Mouse (Mus musculus): Measurements from ENCODE around the gene Agap3. TPM values are rescaled to one million over a fixed set of nuclear protein-coding genes. Genes with fewer than 3 reads are reported as not detected.
A peak's percentile ranks its signal among the peaks of the same experiment; 100 is the strongest.

Agap3 gene
- 15.5 and 18.4 TPM in 2 replicates for polyA plus RNA-seq (2015; fragmentation: Nextera tagmentation; extraction: Ambion mirVana)

- H3K4me1 ChIP-seq (ENCODE audit: control insufficient read depth, insufficient read depth, low read length) = peaks cover 41% of the 10 kb centered on the region
- ATAC-seq (replicated peaks; ENCODE audit: extremely low read depth, insufficient read depth, low FRiP score) = peak; percentile 31
These were observed at the start of gene Agap3 for GRCm38 (mm10) chr5:24452030-24452690. Gene Agap3 (plus strand): TSS chr5:24452177.

DNA sequence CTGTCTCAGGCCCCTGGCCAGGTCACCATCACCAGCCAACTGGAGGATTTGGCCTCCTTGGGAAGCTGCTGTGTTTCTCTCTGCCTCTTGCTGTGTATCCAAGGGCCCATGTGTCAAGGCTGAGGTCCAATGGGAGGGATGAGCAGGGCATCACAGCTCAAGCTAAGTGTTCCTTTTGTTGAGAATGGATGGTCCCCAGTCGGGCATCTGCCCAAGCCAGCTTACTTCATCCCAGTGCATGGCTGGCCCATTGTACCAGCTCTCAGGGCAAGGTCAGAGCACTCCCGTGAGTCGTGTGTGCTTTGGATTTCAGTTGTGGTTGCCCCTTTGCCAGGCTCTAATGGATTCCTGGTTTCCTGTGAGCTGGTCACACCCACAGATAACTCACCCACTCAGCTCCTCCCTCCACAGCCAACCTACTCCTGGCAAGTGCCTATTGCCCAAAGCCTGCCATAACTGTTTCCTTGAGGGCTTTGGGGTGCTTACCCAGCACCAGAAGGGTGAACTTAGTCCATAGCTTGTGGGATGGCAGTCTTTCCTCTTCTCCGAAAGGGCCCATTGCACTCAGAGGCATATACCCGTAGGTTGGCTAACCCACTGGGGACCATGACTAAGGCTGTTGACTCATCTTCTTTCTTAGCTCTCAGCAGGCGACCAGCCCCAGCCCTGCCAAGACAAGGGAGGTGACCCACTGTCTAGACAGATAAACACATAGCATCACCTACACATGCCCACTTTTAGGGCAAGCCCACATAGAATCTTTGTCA is 47.2 kb upstream of the Agap3 start:
- ATAC-seq (replicated peaks; ENCODE audit: extremely low read depth, insufficient read depth, low FRiP score) = no peak
- 80% methylated on average over 6 of the region's 6 CpGs for WGBS
- H3K9ac ChIP-seq (ENCODE audit: low read length) = no peak overlapping the region
- H3K27me3 ChIP-seq (ENCODE audit: control insufficient read depth, insufficient read depth, low read length) = no peaks in the 10 kb centered on the region
- H3K9me3 ChIP-seq (replicated peaks; ENCODE audit: control insufficient read depth, low read length) = no peaks in the 10 kb centered on the region
- peaks cover 5% of the 10 kb centered on the region; the same call in 1 of the 2 replicates for H3K4me1 ChIP-seq (ENCODE audit: control insufficient read depth, insufficient read depth, low read length)
- H3K36me3 ChIP-seq (ENCODE audit: control insufficient read depth, insufficient read depth) = peaks cover 29% of the 10 kb centered on the region
- no peak overlapping the region for H3K4me3 ChIP-seq (ENCODE audit: low read length)
- no peak overlapping the region for H3K4me2 ChIP-seq (ENCODE audit: low read depth, low read length)
- H3K27ac ChIP-seq (ENCODE audit: low read length) = no peak overlapping the region

More at GRCm38 (mm10) chr5:24452030-24452690, at the start of gene Agap3:
- H3K27ac ChIP-seq (ENCODE audit: low read length) = peak within 1 kb of the TSS; percentile 93
- H3K4me2 ChIP-seq (ENCODE audit: low read depth, low read length) = peak within 1 kb of the TSS; percentile 97
- peak within 1 kb of the TSS; percentile 95 for H3K4me3 ChIP-seq (ENCODE audit: low read length)
- no peaks in the 10 kb centered on the region; the same call in 1 of the 2 replicates for H3K36me3 ChIP-seq (ENCODE audit: control insufficient read depth, insufficient read depth)
- H3K27me3 ChIP-seq (ENCODE audit: control insufficient read depth, insufficient read depth, low read length) = no peaks in the 10 kb centered on the region
- WGBS = 0% methylated on average over 63 of the region's 85 CpGs
- no peaks in the 10 kb centered on the region for H3K9me3 ChIP-seq (replicated peaks; ENCODE audit: control insufficient read depth, low read length)
- H3K9ac ChIP-seq (ENCODE audit: low read length) = peak within 1 kb of the TSS; percentile 97

GRCm38 (mm10) chr5:24405389-24405876 is 46.5 kb upstream of the Agap3 start:
- H3K27me3 ChIP-seq (ENCODE audit: control insufficient read depth, insufficient read depth, low read length) = no peaks in the 10 kb centered on the region
- peaks cover 29% of the 10 kb centered on the region for H3K36me3 ChIP-seq (ENCODE audit: control insufficient read depth, insufficient read depth)
- 42% methylated on average over 3 of the region's 3 CpGs for WGBS
- no peak overlapping the region for H3K9ac ChIP-seq (ENCODE audit: low read length)
- no peak overlapping the region for H3K4me2 ChIP-seq (ENCODE audit: low read depth, low read length)
- H3K9me3 ChIP-seq (replicated peaks; ENCODE audit: control insufficient read depth, low read length) = no peaks in the 10 kb centered on the region
- peaks cover 5% of the 10 kb centered on the region; the same call in 1 of the 2 replicates for H3K4me1 ChIP-seq (ENCODE audit: control insufficient read depth, insufficient read depth, low read length)
- H3K4me3 ChIP-seq (ENCODE audit: low read length) = no peak overlapping the region
- H3K27ac ChIP-seq (ENCODE audit: low read length) = no peak overlapping the region
- no peak for ATAC-seq (replicated peaks; ENCODE audit: extremely low read depth, insufficient read depth, low FRiP score)

GRCm38 (mm10) chr5:24408651-24409050 is 43.3 kb upstream of the Agap3 start:
- Histone ChIP-seq H3K4me2 (ENCODE audit: low read depth, low read length) (no peak overlapping the region), H3K4me3 (ENCODE audit: low read length) (no peak overlapping the region), H3K9ac (ENCODE audit: low read length) (no peak overlapping the region), H3K27ac (ENCODE audit: low read length) (no peak overlapping the region), H3K36me3 (ENCODE audit: control insufficient read depth, insufficient read depth) (peaks cover 23% of the 10 kb centered on the region), H3K4me1 (ENCODE audit: control insufficient read depth, insufficient read depth, low read length) (no peaks in the 10 kb centered on the region), H3K27me3 (ENCODE audit: control insufficient read depth, insufficient read depth, low read length) (no peaks in the 10 kb centered on the region), H3K9me3 (replicated peaks; ENCODE audit: control insufficient read depth, low read length) (no peaks in the 10 kb centered on the region)
- ATAC-seq (replicated peaks; ENCODE audit: extremely low read depth, insufficient read depth, low FRiP score) = no peak
- 79% methylated on average over 13 of the region's 13 CpGs for WGBS

- 82% methylated on average over 2 of the region's 2 CpGs for WGBS
- Histone ChIP-seq H3K36me3 (ENCODE audit: control insufficient read depth, insufficient read depth) (peaks cover 21% of the 10 kb centered on the region), H3K9me3 (replicated peaks; ENCODE audit: control insufficient read depth, low read length) (no peaks in the 10 kb centered on the region), H3K4me2 (ENCODE audit: low read depth, low read length) (no peak overlapping the region), H3K4me3 (ENCODE audit: low read length) (no peak overlapping the region), H3K4me1 (ENCODE audit: control insufficient read depth, insufficient read depth, low read length) (no peaks in the 10 kb centered on the region), H3K27ac (ENCODE audit: low read length) (no peak overlapping the region), H3K9ac (ENCODE audit: low read length) (no peak overlapping the region), H3K27me3 (ENCODE audit: control insufficient read depth, insufficient read depth, low read length) (no peaks in the 10 kb centered on the region)
- ATAC-seq (replicated peaks; ENCODE audit: extremely low read depth, insufficient read depth, low FRiP score) = no peak
These were observed 42.5 kb upstream of the Agap3 start for GRCm38 (mm10) chr5:24409466-24409865.

DNA sequence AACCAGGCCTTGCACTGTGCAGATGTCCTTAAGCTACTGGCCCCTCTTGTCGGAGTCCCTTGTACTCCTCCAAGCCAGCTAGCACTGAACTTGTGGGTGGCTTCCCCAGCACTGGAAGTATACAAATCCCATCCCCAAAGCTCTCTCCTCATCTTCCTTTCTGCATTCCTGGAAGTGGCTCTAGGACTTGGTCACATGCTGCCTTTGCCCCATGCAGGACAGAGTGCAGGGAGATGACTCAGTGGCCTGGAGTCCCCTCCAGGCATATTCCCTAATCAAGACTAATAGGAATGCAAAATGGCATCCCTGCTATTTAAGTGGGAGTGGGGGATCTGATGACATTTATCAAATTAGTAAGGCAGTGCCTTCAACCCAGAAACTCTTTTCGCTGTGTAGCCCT is 39.9 kb upstream of the Agap3 start:
- H3K4me3 ChIP-seq (ENCODE audit: low read length) = no peak overlapping the region
- H3K9me3 ChIP-seq (replicated peaks; ENCODE audit: control insufficient read depth, low read length) = no peaks in the 10 kb centered on the region
- H3K36me3 ChIP-seq (ENCODE audit: control insufficient read depth, insufficient read depth) = peaks cover 13% of the 10 kb centered on the region; the same call in 1 of the 2 replicates
- H3K27ac ChIP-seq (ENCODE audit: low read length) = no peak overlapping the region
- WGBS = 75% methylated on average over 2 of the region's 2 CpGs
- ATAC-seq (replicated peaks; ENCODE audit: extremely low read depth, insufficient read depth, low FRiP score) = no peak
- H3K9ac ChIP-seq (ENCODE audit: low read length) = no peak overlapping the region
- peaks cover 4% of the 10 kb centered on the region; the same call in 1 of the 2 replicates for H3K4me1 ChIP-seq (ENCODE audit: control insufficient read depth, insufficient read depth, low read length)
- no peak overlapping the region for H3K4me2 ChIP-seq (ENCODE audit: low read depth, low read length)
- no peaks in the 10 kb centered on the region for H3K27me3 ChIP-seq (ENCODE audit: control insufficient read depth, insufficient read depth, low read length)

- WGBS = 37% methylated on average over 11 of the region's 11 CpGs
- H3K27ac ChIP-seq (ENCODE audit: low read length) = no peak within 1 kb of the TSS
- no peaks in the 10 kb centered on the region for H3K27me3 ChIP-seq (ENCODE audit: control insufficient read depth, insufficient read depth, low read length)
- H3K4me2 ChIP-seq (ENCODE audit: low read depth, low read length) = no peak within 1 kb of the TSS
- H3K9me3 ChIP-seq (replicated peaks; ENCODE audit: control insufficient read depth, low read length) = no peaks in the 10 kb centered on the region
- H3K9ac ChIP-seq (ENCODE audit: low read length) = no peak within 1 kb of the TSS
- no peak within 1 kb of the TSS for H3K4me3 ChIP-seq (ENCODE audit: low read length)
- ATAC-seq (replicated peaks; ENCODE audit: extremely low read depth, insufficient read depth, low FRiP score) = no peak
- H3K4me1 ChIP-seq (ENCODE audit: control insufficient read depth, insufficient read depth, low read length) = peaks cover 4% of the 10 kb centered on the region; the same call in 1 of the 2 replicates
- peaks cover 3% of the 10 kb centered on the region; the same call in 1 of the 2 replicates for H3K36me3 ChIP-seq (ENCODE audit: control insufficient read depth, insufficient read depth)
These were observed 38.8 kb upstream of the Agap3 start, which contains the start of gene Asic3 for GRCm38 (mm10) chr5:24413042-24413693. Gene Asic3 (plus strand): TSS chr5:24413392.

GRCm38 (mm10) chr5:24413938-24414337 is 38.0 kb upstream of the Agap3 start:
- H3K4me2 ChIP-seq (ENCODE audit: low read depth, low read length) = no peak overlapping the region
- H3K9ac ChIP-seq (ENCODE audit: low read length) = no peak overlapping the region
- H3K27me3 ChIP-seq (ENCODE audit: control insufficient read depth, insufficient read depth, low read length) = no peaks in the 10 kb centered on the region
- H3K36me3 ChIP-seq (ENCODE audit: control insufficient read depth, insufficient read depth) = 0 out of 2 replicates have a peak, but pooled peaks cover 3% of the 10 kb centered on the region
- H3K27ac ChIP-seq (ENCODE audit: low read length) = no peak overlapping the region
- WGBS = 78% methylated on average over 13 of the region's 13 CpGs
- no peak for ATAC-seq (replicated peaks; ENCODE audit: extremely low read depth, insufficient read depth, low FRiP score)
- peaks cover 4% of the 10 kb centered on the region; the same call in 1 of the 2 replicates for H3K4me1 ChIP-seq (ENCODE audit: control insufficient read depth, insufficient read depth, low read length)
- no peak overlapping the region for H3K4me3 ChIP-seq (ENCODE audit: low read length)
- H3K9me3 ChIP-seq (replicated peaks; ENCODE audit: control insufficient read depth, low read length) = no peaks in the 10 kb centered on the region
